In genomic region chr16:33166284-33166683, GRCm38 (mm10) we compare ENCODE assay signal across 8 mouse cellular contexts. TPM values are rescaled to one million over a fixed set of nuclear protein-coding genes. Genes with fewer than 3 reads are reported as not detected.
A peak's percentile ranks its signal among the peaks of the same experiment; 100 is the strongest.
DNase-seq lines count a peak whose midpoint lies in the region; TF ChIP-seq lines count a peak whose summit lies in the region.
"Not testable (repeated sequence)": the region's sequence is repeated elsewhere in the genome, so short reads cannot be mapped to it uniquely, and the experiment has no call there.

No protein-coding gene starts in this region.

- not testable (repeated sequence) for H3K4me3 ChIP-seq in layer of hippocampus, adult 2 months

- intact Hi-C loops in heart, postnatal 14 days (cut with DNase I) = not testable (repeated sequence)

- peak; percentile 72 for TF ChIP-seq CTCF in layer of hippocampus, adult 2 months (conservative IDR thresholded peaks at IDR 0.05)

- not testable (repeated sequence) for H3K27ac ChIP-seq in layer of hippocampus, adult 2 months

- peak; percentile 39 to 55 for DNase-seq in CD8-positive naive resting alpha-beta T cell, adult 2 months (ENCODE audit: low read depth in 2 of 2, low spot score in 2 of 2)
- peak; percentile 42 to 62 for DNase-seq in adrenal gland, postnatal 36 days
- DNase-seq in embryo, embryonic 11.5 days (ENCODE audit: low read depth, low spot score) = peak; percentile 30
- peak; percentile 15 to 47 for DNase-seq in heart, postnatal 14 days
- not testable (repeated sequence) for DNase-seq in layer of hippocampus, adult 2 months (ENCODE audit: low spot score in 2 of 2)
- peak; percentile 61 for DNase-seq in lung, postnatal 36 days
- DNase-seq in retina, postnatal 1 day = peak; percentile 70
- DNase-seq in thymus, postnatal 25 days = peak; percentile 58

RNA-seq across cellular contexts. Expression of gene Osbpl11, which starts 18.6 kb away (rescaled TPM):
- total RNA-seq in adrenal gland, postnatal 36 days (2021) = 10 to 100 TPM; 42.6 to 44.9 TPM
- total RNA-seq in heart, postnatal 14 days (2021) = 10 to 100 TPM; 22.9 to 23.2 TPM
- total RNA-seq in layer of hippocampus, adult 2 months (2021) = 10 to 100 TPM; 18.2 to 18.3 TPM
